Mouse (Mus musculus) liver, adult (tissue): Measurements from ENCODE around the gene Xpa.

Experiments
- GATA4 ChIP-seq: IDR thresholded peaks from 2 replicates; pipeline ENCODE4 v1.6.1; 2014; ENCODE audit warnings: mild to moderate bottlenecking, low read length; ENCODE audit not compliant: insufficient replicate concordance

The Xpa gene

GRCm38 (mm10) chr4:46119514-46120094 is 76.5 kb downstream of the Xpa start:
- no peak for TF ChIP-seq GATA4

- TF ChIP-seq GATA4, result no peak
Measured at GRCm38 (mm10) chr4:46117536-46117935, 78.6 kb downstream of the Xpa start.

- no peak for TF ChIP-seq GATA4
Measured at GRCm38 (mm10) chr4:46116544-46117175, 79.5 kb downstream of the Xpa start.

- no peak for TF ChIP-seq GATA4
Measured at GRCm38 (mm10) chr4:46115308-46115707, 80.8 kb downstream of the Xpa start.

- TF ChIP-seq GATA4, result no peak
Measured at GRCm38 (mm10) chr4:46111361-46111760, 84.8 kb downstream of the Xpa start.

GRCm38 (mm10) chr4:46110084-46110483 is 86.0 kb downstream of the Xpa start:
- TF ChIP-seq GATA4, result no peak
